ENCODE assay signal across 26 mouse cellular contexts in genomic region chr7:35015252-35015651, GRCm38 (mm10). TPM values are rescaled to one million over a fixed set of nuclear protein-coding genes. Genes with fewer than 3 reads are reported as not detected.
A peak's percentile ranks its signal among the peaks of the same experiment; 100 is the strongest.
DNase-seq lines count a peak whose midpoint lies in the region; ATAC-seq lines count a peak whose summit lies in the region.
"Had no signal": no experiment of that assay in that cellular context is flagged by ENCODE, and none has a peak within 500 bp of the region (broad histone marks: within the 10 kb centered on the region; RNA-seq: fewer than 3 reads in every experiment).

No protein-coding gene starts in this region.

- no peak overlapping the region for H3K9ac ChIP-seq in hindbrain, embryonic 15.5 days
- H3K9ac ChIP-seq in hindbrain, embryonic 12.5 days: no peak overlapping the region
- H3K9ac ChIP-seq: embryonic facial prominence, embryonic 13.5 days; embryonic facial prominence, embryonic 15.5 days; forebrain, embryonic 12.5 days had no signal

- peak; percentile 49 for DNase-seq in MN1 (ENCODE audit: low spot score)
- peak; percentile 79 for DNase-seq in adipocyte (ENCODE audit: low spot score)
- DNase-seq in kidney, postnatal 25 days: no peak
- no peak for DNase-seq in urinary bladder, postnatal 36 days (ENCODE audit: low spot score in 2 of 2)
- DNase-seq: adrenal gland, adult 2 months; adrenal gland, postnatal 10 days; adrenal gland, postnatal 25 days; cerebellum, adult 11 months; cerebellum, adult 18-20 months; cerebellum, adult 8-10 months; cerebellum, adult 9-11 months; cerebellum, postnatal 14 days; cerebellum, postnatal 36 days; embryo, embryonic 11 days had no signal

- no peak overlapping the region for H3K4me3 ChIP-seq in hindbrain, embryonic 15.5 days
- no peak overlapping the region for H3K4me3 ChIP-seq in hindbrain, embryonic 12.5 days
- H3K4me3 ChIP-seq: embryonic facial prominence, embryonic 13.5 days; embryonic facial prominence, embryonic 15.5 days; erythroblast, embryonic 14.5 days; forebrain, embryonic 10.5 days; forebrain, embryonic 12.5 days had no signal

- ATAC-seq in hindbrain, embryonic 15.5 days (ENCODE audit: low FRiP score, low read depth): 0 out of 2 replicates have a peak, but pooled peaks have one; percentile 31
- ATAC-seq in hindbrain, embryonic 12.5 days (ENCODE audit: low FRiP score): no peak
- ATAC-seq: activated CD4-positive, CD25-positive, alpha-beta regulatory T cell, adult 4 months; forebrain, embryonic 14.5 days; forebrain, embryonic 16.5 days; Patski had no signal

- H3K4me1 ChIP-seq in hindbrain, embryonic 15.5 days (replicated peaks): peaks cover 5% of the 10 kb centered on the region
- H3K4me1 ChIP-seq in hindbrain, embryonic 12.5 days: peaks cover 19% of the 10 kb centered on the region
- H3K4me1 ChIP-seq: embryonic facial prominence, embryonic 13.5 days; embryonic facial prominence, embryonic 15.5 days had no signal

- no peak overlapping the region for H3K27ac ChIP-seq in hindbrain, embryonic 15.5 days (replicated peaks)
- H3K27ac ChIP-seq in hindbrain, embryonic 12.5 days: no peak overlapping the region
- H3K27ac ChIP-seq: embryonic facial prominence, embryonic 13.5 days; embryonic facial prominence, embryonic 15.5 days; forebrain, embryonic 10.5 days; forebrain, embryonic 12.5 days had no signal

- H3K9me3 ChIP-seq in hindbrain, embryonic 15.5 days: no peaks in the 10 kb centered on the region
- no peaks in the 10 kb centered on the region for H3K9me3 ChIP-seq in hindbrain, embryonic 12.5 days (replicated peaks)
- H3K9me3 ChIP-seq: embryonic facial prominence, embryonic 13.5 days; embryonic facial prominence, embryonic 15.5 days; forebrain, embryonic 10.5 days; forebrain, embryonic 12.5 days; G1E had no signal

- H3K27me3 ChIP-seq in hindbrain, embryonic 15.5 days: no peaks in the 10 kb centered on the region
- H3K27me3 ChIP-seq in hindbrain, embryonic 12.5 days: no peaks in the 10 kb centered on the region
- H3K27me3 ChIP-seq: embryonic facial prominence, embryonic 13.5 days; embryonic facial prominence, embryonic 15.5 days; forebrain, embryonic 12.5 days; Patski had no signal

- WGBS in hindbrain, embryonic 15.5 days: 67% methylated on average over 2 of the region's 2 CpGs
- 66% methylated on average over 2 of the region's 2 CpGs for WGBS in hindbrain, embryonic 12.5 days

- no peaks in the 10 kb centered on the region for H3K36me3 ChIP-seq in hindbrain, embryonic 15.5 days
- H3K36me3 ChIP-seq in hindbrain, embryonic 12.5 days: no peaks in the 10 kb centered on the region
- H3K36me3 ChIP-seq: embryonic facial prominence, embryonic 15.5 days; forebrain, embryonic 10.5 days; forebrain, embryonic 12.5 days had no signal

- H3K4me2 ChIP-seq in hindbrain, embryonic 15.5 days: no peak overlapping the region
- H3K4me2 ChIP-seq in hindbrain, embryonic 12.5 days (replicated peaks): no peak overlapping the region
- H3K4me2 ChIP-seq: embryonic facial prominence, embryonic 13.5 days; embryonic facial prominence, embryonic 15.5 days; forebrain, embryonic 12.5 days had no signal

RNA-seq across cellular contexts. Expression of gene Cebpg, which starts 41.1 kb away (rescaled TPM):
- polyA plus RNA-seq in hindbrain, embryonic 15.5 days (2015; fragmentation: Nextera tagmentation; extraction: Ambion mirVana): 30.5 and 33.3 TPM in 2 replicates
- polyA plus RNA-seq in hindbrain, embryonic 12.5 days (2016; fragmentation: Nextera tagmentation; extraction: Ambion mirVana): 46.1 and 50.3 TPM in 2 replicates

Comparison
In these comparisons a context has a peak if more than half of its experiments do, and no peak if none do; other contexts are left out.
1. DNase-seq: peak in MN1 (single experiment) and adipocyte (single experiment); none in kidney, postnatal 25 days (0 of 2) and urinary bladder, postnatal 36 days (0 of 2).